Mouse (Mus musculus): ENCODE results near the gene Syt12.
A peak's percentile ranks its signal among the peaks of the same experiment; 100 is the strongest.
"Not testable (repeated sequence)": the region's sequence is repeated elsewhere in the genome, so short reads cannot be mapped to it uniquely, and the experiment has no call there.

Gene Syt12

GRCm38 (mm10) chr19:4491080-4491695, 13.9 kb upstream of the Syt12 start:
- no peak for ATAC-seq (ENCODE audit: low TSS enrichment)

- ATAC-seq (ENCODE audit: low TSS enrichment), result no peak
Observed at GRCm38 (mm10) chr19:4487877-4488276, 10.6 kb upstream of the Syt12 start.

GRCm38 (mm10) chr19:4485006-4485405, 7.8 kb upstream of the Syt12 start:
- no peak for ATAC-seq (ENCODE audit: low TSS enrichment)

- ATAC-seq (ENCODE audit: low TSS enrichment), result peak; percentile 47; the same call in 1 of the 2 replicates
Observed at GRCm38 (mm10) chr19:4482111-4482859, 5.0 kb upstream of the Syt12 start.

GRCm38 (mm10) chr19:4481326-4481725, 4.1 kb upstream of the Syt12 start:
- peak; percentile 58 for ATAC-seq (ENCODE audit: low TSS enrichment)

- no peak for ATAC-seq (ENCODE audit: low TSS enrichment)
Observed at GRCm38 (mm10) chr19:4480041-4480440, 2.8 kb upstream of the Syt12 start.

GRCm38 (mm10) chr19:4478190-4478516, 906 bp upstream of the Syt12 start:
- ATAC-seq (ENCODE audit: low TSS enrichment), result no peak

- ATAC-seq (ENCODE audit: low TSS enrichment), result peak; percentile 56
Observed at GRCm38 (mm10) chr19:4476601-4477257, 518 bp downstream of the Syt12 start.

- peak; percentile 32; the same call in 1 of the 2 replicates for ATAC-seq (ENCODE audit: low TSS enrichment)
Observed at GRCm38 (mm10) chr19:4475224-4475925, 1.9 kb downstream of the Syt12 start.

GRCm38 (mm10) chr19:4474739-4475138, 2.5 kb downstream of the Syt12 start:
- ATAC-seq (ENCODE audit: low TSS enrichment), result no peak

- ATAC-seq (ENCODE audit: low TSS enrichment), result no peak
Observed at GRCm38 (mm10) chr19:4473549-4473948, 3.7 kb downstream of the Syt12 start.

- no peak for ATAC-seq (ENCODE audit: low TSS enrichment)
Observed at GRCm38 (mm10) chr19:4468363-4468762, 8.9 kb downstream of the Syt12 start.

- no peak for ATAC-seq (ENCODE audit: low TSS enrichment)
Observed at GRCm38 (mm10) chr19:4464666-4465065, 12.6 kb downstream of the Syt12 start.

- ATAC-seq (ENCODE audit: low TSS enrichment), result no peak
Observed at GRCm38 (mm10) chr19:4461981-4462380, 15.3 kb downstream of the Syt12 start.

- no peak for ATAC-seq (ENCODE audit: low TSS enrichment)
Observed at GRCm38 (mm10) chr19:4456227-4456626, 21.0 kb downstream of the Syt12 start.

- ATAC-seq (ENCODE audit: low TSS enrichment), result peak; percentile 52; the same call in 1 of the 2 replicates
Observed at GRCm38 (mm10) chr19:4455071-4455800, 22.0 kb downstream of the Syt12 start.

GRCm38 (mm10) chr19:4454040-4454439, 23.2 kb downstream of the Syt12 start:
- not testable (repeated sequence) for ATAC-seq (ENCODE audit: low TSS enrichment)

GRCm38 (mm10) chr19:4452525-4452924, 24.7 kb downstream of the Syt12 start:
- no peak for ATAC-seq (ENCODE audit: low TSS enrichment)

GRCm38 (mm10) chr19:4451965-4452364, 25.3 kb downstream of the Syt12 start:
- ATAC-seq (ENCODE audit: low TSS enrichment), result no peak

GRCm38 (mm10) chr19:4451098-4451497, 26.1 kb downstream of the Syt12 start:
- ATAC-seq (ENCODE audit: low TSS enrichment), result no peak

GRCm38 (mm10) chr19:4450666-4451065, 26.6 kb downstream of the Syt12 start:
- no peak for ATAC-seq (ENCODE audit: low TSS enrichment)

- ATAC-seq (ENCODE audit: low TSS enrichment), result no peak
Observed at GRCm38 (mm10) chr19:4449230-4449629, 28.0 kb downstream of the Syt12 start.

All from frontal cortex, adult (tissue).